Mouse (Mus musculus): ENCODE results near the gene Mmp25. TPM values are rescaled to one million over a fixed set of nuclear protein-coding genes. Genes with fewer than 3 reads are reported as not detected.

Gene Mmp25
- total RNA-seq (2014; rRNA removed) (0.33 and 0.66 TPM in 2 replicates), polyA plus RNA-seq (2015; fragmentation: Nextera tagmentation; extraction: Ambion mirVana) (0.98 and 1.0 TPM in 2 replicates)

GRCm38 (mm10) chr17:23644613-23645495 is at the start of gene Mmp25:
Gene Mmp25 (minus strand): TSS chr17:23645277.
- H3K4me2 ChIP-seq (ENCODE audit: low read depth, low read length, poor library complexity, severe bottlenecking) = peak within 1 kb of the TSS; percentile 67
- under 1% methylated on average over 53 of the region's 58 CpGs for WGBS
- no peak for TF ChIP-seq CTCF (IDR thresholded peaks at IDR 0.05)
- H3K27me3 ChIP-seq (ENCODE audit: insufficient read depth, low read length) = peaks cover 20% of the 10 kb centered on the region; the same call in 1 of the 2 replicates
- H3K27ac ChIP-seq (ENCODE audit: low read depth, low read length) = no peak within 1 kb of the TSS
- no peaks in the 10 kb centered on the region for H3K36me3 ChIP-seq (ENCODE audit: insufficient read depth, low read length)
- H3K4me1 ChIP-seq (ENCODE audit: insufficient read depth, low read length) = 0 out of 2 replicates have a peak, but pooled peaks cover 6% of the 10 kb centered on the region
- H3K9ac ChIP-seq (replicated peaks; ENCODE audit: low read length, poor library complexity, severe bottlenecking) = peak within 1 kb of the TSS; percentile 59; the same call in 1 of the 2 replicates
- no peak for DNase-seq (ENCODE audit: low spot score)
- no peaks in the 10 kb centered on the region for H3K9me3 ChIP-seq (ENCODE audit: low read length)
- ATAC-seq (ENCODE audit: low FRiP score) = no peak
- H3K4me3 ChIP-seq (ENCODE audit: low read depth, low read length) = peak within 1 kb of the TSS; percentile 40

GRCm38 (mm10) chr17:23694491-23694890 is 49.4 kb upstream of the Mmp25 start:
- Histone ChIP-seq H3K27ac (ENCODE audit: low read depth, low read length) (no peak overlapping the region), H3K9ac (replicated peaks; ENCODE audit: low read length, poor library complexity, severe bottlenecking) (no peak overlapping the region), H3K4me1 (ENCODE audit: insufficient read depth, low read length) (no peaks in the 10 kb centered on the region), H3K4me2 (ENCODE audit: low read depth, low read length, poor library complexity, severe bottlenecking) (no peak overlapping the region), H3K27me3 (ENCODE audit: insufficient read depth, low read length) (peaks cover 8% of the 10 kb centered on the region), H3K4me3 (ENCODE audit: low read depth, low read length) (no peak overlapping the region), H3K9me3 (ENCODE audit: low read length) (no peaks in the 10 kb centered on the region), H3K36me3 (ENCODE audit: insufficient read depth, low read length) (no peaks in the 10 kb centered on the region)
- DNase-seq (ENCODE audit: low spot score) (no peak), ATAC-seq (ENCODE audit: low FRiP score) (no peak)
- 55% methylated on average over 1 of the region's 1 CpGs for WGBS
- no peak for TF ChIP-seq CTCF (IDR thresholded peaks at IDR 0.05)

DNA sequence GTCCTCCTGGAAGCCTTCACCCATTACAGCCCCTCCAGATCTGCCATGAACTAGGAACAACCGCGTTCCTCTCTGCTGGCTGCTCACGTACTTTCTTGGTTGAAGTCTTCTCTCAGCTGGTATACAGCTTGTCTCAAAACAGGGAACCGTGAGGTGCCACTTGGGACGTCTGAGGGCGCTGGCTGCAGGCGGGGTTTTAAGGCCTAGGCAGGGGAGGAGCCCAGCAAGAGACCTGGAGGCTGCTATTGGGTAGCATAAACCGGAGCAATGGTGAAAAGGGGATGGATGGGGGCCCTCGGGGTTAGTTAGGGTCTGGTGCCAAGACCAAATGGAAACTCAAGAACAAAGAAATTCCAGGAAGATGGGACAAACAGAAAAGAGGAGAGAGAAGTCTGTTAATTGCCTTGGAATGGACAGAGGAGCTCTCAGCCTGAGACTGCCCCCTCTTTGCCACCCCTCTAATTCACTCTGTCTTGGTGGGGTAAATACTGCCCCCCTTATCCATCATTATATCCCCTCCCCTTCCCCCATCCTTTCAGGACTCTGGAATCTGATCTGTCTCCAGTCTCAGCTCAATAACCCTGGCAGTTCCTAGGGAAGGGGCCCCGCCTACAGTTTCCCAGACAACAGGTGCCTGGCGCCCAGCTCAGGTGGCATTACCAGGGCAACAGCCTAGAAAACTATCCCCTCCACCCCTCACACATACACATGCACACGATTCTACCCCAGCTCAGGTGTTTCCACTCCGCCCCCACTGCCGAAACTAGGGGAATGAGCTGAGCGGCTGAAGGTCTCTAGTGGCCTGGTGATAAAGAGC is 39.0 kb upstream of the Mmp25 start, which contains the start of gene Cldn9:
Cldn9 (minus strand) TSS at position 171 of the 817 bp plus-strand sequence.
- H3K4me1 ChIP-seq (ENCODE audit: insufficient read depth, low read length) = peaks cover 2% of the 10 kb centered on the region; the same call in 1 of the 2 replicates
- H3K27ac ChIP-seq (ENCODE audit: low read depth, low read length) = no peak within 1 kb of the TSS
- H3K36me3 ChIP-seq (ENCODE audit: insufficient read depth, low read length) = no peaks in the 10 kb centered on the region
- 20% methylated on average over 15 of the region's 15 CpGs for WGBS
- H3K9me3 ChIP-seq (ENCODE audit: low read length) = no peaks in the 10 kb centered on the region
- H3K27me3 ChIP-seq (ENCODE audit: insufficient read depth, low read length) = peaks cover 43% of the 10 kb centered on the region
- no peak for TF ChIP-seq CTCF (IDR thresholded peaks at IDR 0.05)
- ATAC-seq (ENCODE audit: low FRiP score) (peak; percentile 20; the same call in 1 of the 2 replicates), DNase-seq (ENCODE audit: low spot score) (no peak)
- no peak within 1 kb of the TSS for H3K4me2 ChIP-seq (ENCODE audit: low read depth, low read length, poor library complexity, severe bottlenecking)
- H3K4me3 ChIP-seq (ENCODE audit: low read depth, low read length) = no peak within 1 kb of the TSS
- no peak within 1 kb of the TSS for H3K9ac ChIP-seq (replicated peaks; ENCODE audit: low read length, poor library complexity, severe bottlenecking)

GRCm38 (mm10) chr17:23683226-23683625 is 38.1 kb upstream of the Mmp25 start:
- ATAC-seq (ENCODE audit: low FRiP score) (no peak), DNase-seq (ENCODE audit: low spot score) (no peak)
- Histone ChIP-seq H3K27ac (ENCODE audit: low read depth, low read length) (no peak overlapping the region), H3K9me3 (ENCODE audit: low read length) (no peaks in the 10 kb centered on the region), H3K4me3 (ENCODE audit: low read depth, low read length) (no peak overlapping the region), H3K4me2 (ENCODE audit: low read depth, low read length, poor library complexity, severe bottlenecking) (no peak overlapping the region), H3K4me1 (ENCODE audit: insufficient read depth, low read length) (peaks cover 2% of the 10 kb centered on the region; the same call in 1 of the 2 replicates), H3K9ac (replicated peaks; ENCODE audit: low read length, poor library complexity, severe bottlenecking) (no peak overlapping the region), H3K27me3 (ENCODE audit: insufficient read depth, low read length) (peaks cover 46% of the 10 kb centered on the region), H3K36me3 (ENCODE audit: insufficient read depth, low read length) (no peaks in the 10 kb centered on the region)
- 36% methylated on average over 15 of the region's 15 CpGs for WGBS
- TF ChIP-seq CTCF (IDR thresholded peaks at IDR 0.05) = no peak

DNA sequence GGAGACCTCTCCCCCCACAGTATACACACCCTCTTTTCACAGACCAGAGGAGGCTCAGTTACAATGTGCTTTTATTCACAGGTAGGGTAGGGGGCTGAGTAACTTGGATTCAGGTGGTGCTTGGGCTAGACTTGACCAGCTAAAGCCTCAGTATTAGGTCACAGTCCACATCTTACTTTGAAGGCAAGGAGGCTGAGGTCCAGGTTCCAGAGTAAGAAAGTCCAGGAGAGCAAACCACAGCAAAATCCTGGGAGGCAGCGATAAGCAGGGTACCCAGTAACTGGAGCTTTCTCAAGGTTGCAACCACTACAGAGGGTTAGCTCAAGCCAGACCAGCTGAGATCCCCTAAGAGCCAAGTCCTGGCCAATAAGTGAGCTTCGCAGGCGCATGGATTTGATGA is 37.5 kb upstream of the Mmp25 start:
- Histone ChIP-seq H3K4me3 (ENCODE audit: low read depth, low read length) (no peak overlapping the region), H3K4me2 (ENCODE audit: low read depth, low read length, poor library complexity, severe bottlenecking) (no peak overlapping the region), H3K36me3 (ENCODE audit: insufficient read depth, low read length) (no peaks in the 10 kb centered on the region), H3K27ac (ENCODE audit: low read depth, low read length) (no peak overlapping the region), H3K9me3 (ENCODE audit: low read length) (no peaks in the 10 kb centered on the region), H3K27me3 (ENCODE audit: insufficient read depth, low read length) (peaks cover 46% of the 10 kb centered on the region), H3K4me1 (ENCODE audit: insufficient read depth, low read length) (peaks cover 2% of the 10 kb centered on the region; the same call in 1 of the 2 replicates), H3K9ac (replicated peaks; ENCODE audit: low read length, poor library complexity, severe bottlenecking) (no peak overlapping the region)
- WGBS = 77% methylated on average over 3 of the region's 3 CpGs
- no peak for DNase-seq (ENCODE audit: low spot score)
- TF ChIP-seq CTCF (IDR thresholded peaks at IDR 0.05) = no peak
- ATAC-seq (ENCODE audit: low FRiP score) = no peak
